In genomic region chr6:52861928-52862327, GRCm38 (mm10) we compare ENCODE assay signal across 10 mouse cellular contexts.
DNase-seq lines count a peak whose midpoint lies in the region; ATAC-seq and TF ChIP-seq lines count a peak whose summit lies in the region.
"Had no signal": no experiment of that assay in that cellular context is flagged by ENCODE, and none has a peak within 500 bp of the region (broad histone marks: within the 10 kb centered on the region; RNA-seq: fewer than 3 reads in every experiment).

No protein-coding gene starts in this region.

- no peak overlapping the region for H3K4me3 ChIP-seq in embryonic facial prominence, embryonic 15.5 days (replicated peaks)
- no peak overlapping the region for H3K4me3 ChIP-seq in heart, postnatal 0 days (ENCODE audit: low read depth, low read length)
- H3K4me3 ChIP-seq: megakaryocyte, embryonic 14.5 days had no signal

- no peaks in the 10 kb centered on the region for H3K27me3 ChIP-seq in embryonic facial prominence, embryonic 15.5 days
- H3K27me3 ChIP-seq in heart, postnatal 0 days (ENCODE audit: control insufficient read depth, insufficient read depth, low read length): no peaks in the 10 kb centered on the region
- H3K27me3 ChIP-seq: Patski had no signal

- WGBS in embryonic facial prominence, embryonic 15.5 days: 5% methylated on average over 7 of the region's 7 CpGs
- 22% methylated on average over 7 of the region's 7 CpGs for WGBS in heart, postnatal 0 days

- H3K4me1 ChIP-seq in embryonic facial prominence, embryonic 15.5 days: peaks cover 57% of the 10 kb centered on the region
- peaks cover 24% of the 10 kb centered on the region for H3K4me1 ChIP-seq in heart, postnatal 0 days (ENCODE audit: control insufficient read depth, insufficient read depth)

- no peak for TF ChIP-seq CTCF in heart, postnatal 0 days (IDR thresholded peaks at IDR 0.05; ENCODE audit: low read depth)

- peak; percentile 82 for ATAC-seq in embryonic facial prominence, embryonic 15.5 days (ENCODE audit: insufficient number of reproducible peaks, low FRiP score, low TSS enrichment, low read depth)
- ATAC-seq in heart, postnatal 0 days (ENCODE audit: insufficient read depth, low read depth): peak; percentile 85
- ATAC-seq: Patski had no signal

- DNase-seq in layer of hippocampus, postnatal 14 days (ENCODE audit: low spot score in 2 of 2): peak; percentile 20 to 26
- DNase-seq in layer of hippocampus, adult 9-11 months: no peak
- DNase-seq in heart, postnatal 0 days (ENCODE audit: low spot score): peak; percentile 79
- peak; percentile 46 for DNase-seq in retina, embryonic 14.5 days (ENCODE audit: low spot score)
- DNase-seq in cerebellum, postnatal 4 days (ENCODE audit: low spot score in 2 of 2): no peak
- DNase-seq in cerebellum, adult 9-10 months: no peak
- no peak for DNase-seq in natural killer cell, adult 2 months (ENCODE audit: low spot score in 2 of 2)

- peak overlapping the region; percentile 91 for H3K27ac ChIP-seq in embryonic facial prominence, embryonic 15.5 days (replicated peaks)
- no peak overlapping the region for H3K27ac ChIP-seq in heart, postnatal 0 days (ENCODE audit: low read depth)

- no peaks in the 10 kb centered on the region for H3K36me3 ChIP-seq in embryonic facial prominence, embryonic 15.5 days
- H3K36me3 ChIP-seq in heart, postnatal 0 days (replicated peaks; ENCODE audit: control insufficient read depth, insufficient read depth, low read length): no peaks in the 10 kb centered on the region

- no peak overlapping the region for H3K4me2 ChIP-seq in embryonic facial prominence, embryonic 15.5 days (replicated peaks)
- H3K4me2 ChIP-seq in heart, postnatal 0 days (ENCODE audit: low read depth, low read length): no peak overlapping the region

- no peak for TF ChIP-seq EP300 in heart, postnatal 0 days (IDR thresholded peaks at IDR 0.05; ENCODE audit: low read depth)

- H3K9me3 ChIP-seq in embryonic facial prominence, embryonic 15.5 days (replicated peaks): no peaks in the 10 kb centered on the region
- no peaks in the 10 kb centered on the region for H3K9me3 ChIP-seq in heart, postnatal 0 days (replicated peaks; ENCODE audit: control insufficient read depth, low read length)
- H3K9me3 ChIP-seq: megakaryocyte, embryonic 14.5 days had no signal

- no peak overlapping the region for H3K9ac ChIP-seq in embryonic facial prominence, embryonic 15.5 days
- H3K9ac ChIP-seq in heart, postnatal 0 days (replicated peaks; ENCODE audit: low read depth, low read length): no peak overlapping the region

Comparison
In these comparisons a context has a peak if more than half of its experiments do, and no peak if none do; other contexts are left out.
1. DNase-seq: peak in layer of hippocampus, postnatal 14 days (2 of 2), heart, postnatal 0 days (single experiment) and retina, embryonic 14.5 days (single experiment); none in layer of hippocampus, adult 9-11 months (single experiment), cerebellum, postnatal 4 days (0 of 2), cerebellum, adult 9-10 months (single experiment) and natural killer cell, adult 2 months (0 of 2).